Mouse (Mus musculus): ENCODE data around the gene Wnt16. TPM values are rescaled to one million over a fixed set of nuclear protein-coding genes. Genes with fewer than 3 reads are reported as not detected.
A peak's percentile ranks its signal among the peaks of the same experiment; 100 is the strongest.

Wnt16 gene
- total and polyA plus RNA-seq, 2 experiments from 2014 or later = 0.69 to 1.0 TPM

DNA sequence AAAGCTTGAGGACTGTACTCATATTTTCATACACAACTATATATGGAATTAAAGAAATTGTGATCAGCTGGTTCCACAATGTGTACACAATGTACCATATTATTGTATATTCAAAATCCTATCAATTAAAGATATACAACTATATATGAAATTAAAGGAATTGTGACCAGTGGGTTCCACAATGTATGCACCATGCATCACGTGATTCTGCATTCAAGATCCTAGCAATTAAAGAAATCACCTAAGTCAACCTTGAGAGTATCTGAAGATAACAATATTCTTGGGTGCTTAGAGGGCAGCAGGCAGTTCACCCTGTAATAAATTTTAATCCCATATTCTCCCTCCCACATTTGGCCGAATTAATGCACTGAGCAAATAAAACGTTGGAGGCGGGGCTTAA, 22.0 kb upstream of the Wnt16 start:
- Histone ChIP-seq H3K27me3 (ENCODE audit: control insufficient read depth, insufficient read depth, low read length) (no peaks in the 10 kb centered on the region), H3K4me1 (ENCODE audit: control insufficient read depth, insufficient read depth) (peaks cover 4% of the 10 kb centered on the region; the same call in 1 of the 2 replicates), H3K9ac (replicated peaks; ENCODE audit: low read depth, low read length) (no peak overlapping the region), H3K4me3 (ENCODE audit: low read depth, low read length) (no peak overlapping the region), H3K4me2 (ENCODE audit: low read depth, low read length) (no peak overlapping the region), H3K27ac (ENCODE audit: low read depth) (no peak overlapping the region), H3K9me3 (replicated peaks; ENCODE audit: control insufficient read depth, low read length) (no peaks in the 10 kb centered on the region), H3K36me3 (replicated peaks; ENCODE audit: control insufficient read depth, insufficient read depth, low read length) (no peaks in the 10 kb centered on the region)
- WGBS = 75% methylated on average over 4 of the region's 4 CpGs
- TF ChIP-seq EP300 (IDR thresholded peaks at IDR 0.05; ENCODE audit: low read depth) = no peak
- TF ChIP-seq CTCF (IDR thresholded peaks at IDR 0.05; ENCODE audit: low read depth) = no peak
- no peak for ATAC-seq (ENCODE audit: insufficient read depth, low read depth)
- DNase-seq (ENCODE audit: low spot score) = no peak

- DNase-seq (ENCODE audit: low spot score) = no peak
- no peaks in the 10 kb centered on the region for H3K27me3 ChIP-seq (ENCODE audit: control insufficient read depth, insufficient read depth, low read length)
- TF ChIP-seq CTCF (IDR thresholded peaks at IDR 0.05; ENCODE audit: low read depth) (no peak), EP300 (IDR thresholded peaks at IDR 0.05; ENCODE audit: low read depth) (no peak)
- no peak overlapping the region for H3K4me3 ChIP-seq (ENCODE audit: low read depth, low read length)
- no peak overlapping the region for H3K4me2 ChIP-seq (ENCODE audit: low read depth, low read length)
- WGBS = 85% methylated on average over 5 of the region's 5 CpGs
- no peak overlapping the region for H3K27ac ChIP-seq (ENCODE audit: low read depth)
- ATAC-seq (ENCODE audit: insufficient read depth, low read depth) = no peak
- H3K9ac ChIP-seq (replicated peaks; ENCODE audit: low read depth, low read length) = no peak overlapping the region
- H3K36me3 ChIP-seq (replicated peaks; ENCODE audit: control insufficient read depth, insufficient read depth, low read length) = no peaks in the 10 kb centered on the region
- no peaks in the 10 kb centered on the region for H3K9me3 ChIP-seq (replicated peaks; ENCODE audit: control insufficient read depth, low read length)
- peaks cover 4% of the 10 kb centered on the region; the same call in 1 of the 2 replicates for H3K4me1 ChIP-seq (ENCODE audit: control insufficient read depth, insufficient read depth)
These were observed 20.0 kb upstream of the Wnt16 start for GRCm38 (mm10) chr6:22267807-22268667.

DNA sequence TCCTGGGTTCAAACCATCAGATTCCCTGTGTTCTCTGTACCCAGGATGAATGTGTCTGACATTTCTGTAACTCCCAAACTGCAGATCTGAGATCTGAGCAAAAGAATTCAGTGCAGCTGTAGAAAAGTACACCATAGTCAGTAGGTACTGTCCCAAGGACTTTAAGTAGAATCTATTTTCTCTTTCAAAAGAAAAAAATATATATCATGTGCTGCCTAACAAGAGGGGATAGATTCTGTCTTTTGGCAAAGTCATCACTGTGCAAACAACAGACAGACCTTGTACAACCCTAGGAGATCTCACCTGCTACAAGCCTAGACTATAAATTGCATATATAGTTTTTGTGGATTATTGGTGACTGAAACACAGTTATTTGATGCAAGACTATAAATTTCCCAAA, 19.4 kb upstream of the Wnt16 start:
- DNase-seq (ENCODE audit: low spot score) = no peak
- H3K36me3 ChIP-seq (replicated peaks; ENCODE audit: control insufficient read depth, insufficient read depth, low read length) = no peaks in the 10 kb centered on the region

DNA sequence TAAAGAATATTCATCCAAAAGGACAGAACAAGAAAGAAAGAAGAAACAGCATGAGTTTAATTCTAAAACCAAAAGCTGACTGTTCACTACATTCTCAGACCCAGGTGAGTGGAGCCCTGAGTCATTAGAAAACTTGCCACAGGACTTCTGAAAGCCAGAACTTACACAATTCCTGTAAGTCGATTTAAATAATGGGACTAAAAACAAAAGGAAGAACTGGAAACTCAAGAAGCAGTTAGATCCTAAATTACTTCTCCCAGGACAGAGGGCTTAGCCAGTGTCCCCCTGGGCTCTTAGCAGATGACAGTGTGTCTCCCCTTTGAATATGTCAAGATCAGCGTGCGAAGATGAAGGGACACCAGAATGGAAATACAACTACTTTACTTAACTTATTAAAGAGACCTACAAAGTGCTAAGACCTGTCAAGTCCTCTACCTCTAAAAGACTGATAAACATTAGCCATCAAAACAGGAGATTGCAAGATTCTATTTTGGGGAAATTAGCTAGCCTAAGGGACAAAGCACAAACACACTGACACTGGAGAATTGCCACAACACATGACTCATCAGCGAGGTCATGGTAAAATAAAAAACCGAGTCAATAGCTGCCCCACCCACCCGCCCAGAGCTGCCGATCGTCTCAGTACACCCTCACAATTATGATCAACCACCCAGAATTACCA, 18.0 kb upstream of the Wnt16 start:
- H3K27ac ChIP-seq (ENCODE audit: low read depth) = no peak overlapping the region
- WGBS = 33% methylated on average over 8 of the region's 8 CpGs
- peaks cover 4% of the 10 kb centered on the region; the same call in 1 of the 2 replicates for H3K4me1 ChIP-seq (ENCODE audit: control insufficient read depth, insufficient read depth)
- peak overlapping the region; percentile 18; the same call in 1 of the 2 replicates for H3K4me2 ChIP-seq (ENCODE audit: low read depth, low read length)
- ATAC-seq (ENCODE audit: insufficient read depth, low read depth) = no peak
- H3K36me3 ChIP-seq (replicated peaks; ENCODE audit: control insufficient read depth, insufficient read depth, low read length) = no peaks in the 10 kb centered on the region
- H3K4me3 ChIP-seq (ENCODE audit: low read depth, low read length) = no peak overlapping the region
- DNase-seq (ENCODE audit: low spot score) = peak; percentile 35
- no peaks in the 10 kb centered on the region for H3K9me3 ChIP-seq (replicated peaks; ENCODE audit: control insufficient read depth, low read length)
- H3K27me3 ChIP-seq (ENCODE audit: control insufficient read depth, insufficient read depth, low read length) = no peaks in the 10 kb centered on the region
- TF ChIP-seq EP300 (IDR thresholded peaks at IDR 0.05; ENCODE audit: low read depth) = no peak
- no peak for TF ChIP-seq CTCF (IDR thresholded peaks at IDR 0.05; ENCODE audit: low read depth)
- H3K9ac ChIP-seq (replicated peaks; ENCODE audit: low read depth, low read length) = no peak overlapping the region

More for the DNA sequence above, 19.4 kb upstream of the Wnt16 start:
- no peaks in the 10 kb centered on the region for H3K9me3 ChIP-seq (replicated peaks; ENCODE audit: control insufficient read depth, low read length)
- no peak overlapping the region for H3K4me3 ChIP-seq (ENCODE audit: low read depth, low read length)
- H3K27me3 ChIP-seq (ENCODE audit: control insufficient read depth, insufficient read depth, low read length) = no peaks in the 10 kb centered on the region
- ATAC-seq (ENCODE audit: insufficient read depth, low read depth) = no peak
- no peak overlapping the region for H3K27ac ChIP-seq (ENCODE audit: low read depth)
- TF ChIP-seq CTCF (IDR thresholded peaks at IDR 0.05; ENCODE audit: low read depth) = no peak
- H3K4me2 ChIP-seq (ENCODE audit: low read depth, low read length) = no peak overlapping the region
- H3K4me1 ChIP-seq (ENCODE audit: control insufficient read depth, insufficient read depth) = peaks cover 4% of the 10 kb centered on the region; the same call in 1 of the 2 replicates
- no peak overlapping the region for H3K9ac ChIP-seq (replicated peaks; ENCODE audit: low read depth, low read length)

- no peak overlapping the region for H3K9ac ChIP-seq (replicated peaks; ENCODE audit: low read depth, low read length)
- no peak overlapping the region for H3K4me3 ChIP-seq (ENCODE audit: low read depth, low read length)
- DNase-seq (ENCODE audit: low spot score) (no peak), ATAC-seq (ENCODE audit: insufficient read depth, low read depth) (no peak)
- TF ChIP-seq CTCF (IDR thresholded peaks at IDR 0.05; ENCODE audit: low read depth) (no peak), EP300 (IDR thresholded peaks at IDR 0.05; ENCODE audit: low read depth) (no peak)
- H3K4me2 ChIP-seq (ENCODE audit: low read depth, low read length) = no peak overlapping the region
- no peaks in the 10 kb centered on the region for H3K27me3 ChIP-seq (ENCODE audit: control insufficient read depth, insufficient read depth, low read length)
- WGBS = 82% methylated on average over 3 of the region's 3 CpGs
- no peaks in the 10 kb centered on the region for H3K36me3 ChIP-seq (replicated peaks; ENCODE audit: control insufficient read depth, insufficient read depth, low read length)
- H3K4me1 ChIP-seq (ENCODE audit: control insufficient read depth, insufficient read depth) = no peaks in the 10 kb centered on the region
- H3K9me3 ChIP-seq (replicated peaks; ENCODE audit: control insufficient read depth, low read length) = no peaks in the 10 kb centered on the region
- no peak overlapping the region for H3K27ac ChIP-seq (ENCODE audit: low read depth)
These were observed 10.1 kb upstream of the Wnt16 start for GRCm38 (mm10) chr6:22277941-22278340.

Data from heart, postnatal 0 days (tissue).